Mouse (Mus musculus): Measurements from ENCODE around the gene Srgap2.
A peak's percentile ranks its signal among the peaks of the same experiment; 100 is the strongest.

The Srgap2 gene

GRCm38 (mm10) chr1:131525586-131526271 is 1.4 kb downstream of the Srgap2 start:
- peak; percentile 59 for DNase-seq

GRCm38 (mm10) chr1:131525101-131525585 is 2.0 kb downstream of the Srgap2 start:
- DNase-seq, result peak; percentile 72

GRCm38 (mm10) chr1:131523794-131524193 is 3.4 kb downstream of the Srgap2 start:
- peak; percentile 9 for DNase-seq

- no peak for DNase-seq
Observed at GRCm38 (mm10) chr1:131516588-131516987, 10.6 kb downstream of the Srgap2 start.

GRCm38 (mm10) chr1:131514197-131514596 is 13.0 kb downstream of the Srgap2 start:
- DNase-seq, result no peak

GRCm38 (mm10) chr1:131513136-131513535 is 14.0 kb downstream of the Srgap2 start:
- no peak for DNase-seq

- DNase-seq, result no peak
Observed at GRCm38 (mm10) chr1:131511661-131512500, 15.3 kb downstream of the Srgap2 start.

GRCm38 (mm10) chr1:131511131-131511530 is 16.0 kb downstream of the Srgap2 start:
- DNase-seq, result no peak

- no peak for DNase-seq
Observed at GRCm38 (mm10) chr1:131501681-131502080, 25.5 kb downstream of the Srgap2 start.

- no peak for DNase-seq
Observed at GRCm38 (mm10) chr1:131498231-131498630, 28.9 kb downstream of the Srgap2 start.

- DNase-seq, result peak; percentile 56
Observed at GRCm38 (mm10) chr1:131493966-131494898, 32.9 kb downstream of the Srgap2 start.

- no peak for DNase-seq
Observed at GRCm38 (mm10) chr1:131492360-131492759, 34.8 kb downstream of the Srgap2 start.

GRCm38 (mm10) chr1:131491579-131491978 is 35.6 kb downstream of the Srgap2 start:
- peak; percentile 27 for DNase-seq

GRCm38 (mm10) chr1:131489312-131489711 is 37.8 kb downstream of the Srgap2 start:
- no peak for DNase-seq

- DNase-seq, result no peak
Observed at GRCm38 (mm10) chr1:131486094-131486850, 40.9 kb downstream of the Srgap2 start.

GRCm38 (mm10) chr1:131482242-131482641 is 44.9 kb downstream of the Srgap2 start:
- no peak for DNase-seq

- DNase-seq, result no peak
Observed at GRCm38 (mm10) chr1:131481391-131481790, 45.8 kb downstream of the Srgap2 start.

- no peak for DNase-seq
Observed at GRCm38 (mm10) chr1:131478770-131479305, 48.3 kb downstream of the Srgap2 start.

- no peak for DNase-seq
Observed at GRCm38 (mm10) chr1:131475306-131475705, 51.8 kb downstream of the Srgap2 start.

GRCm38 (mm10) chr1:131473631-131474118 is 53.5 kb downstream of the Srgap2 start:
- DNase-seq, result no peak

- no peak for DNase-seq
Observed at GRCm38 (mm10) chr1:131470597-131470996, 56.6 kb downstream of the Srgap2 start.

- no peak for DNase-seq
Observed at GRCm38 (mm10) chr1:131465855-131466254, 61.3 kb downstream of the Srgap2 start.
